In genomic region chr8:78890571-78890970, GRCm38 (mm10) we compare ENCODE assay signal across 28 mouse cellular contexts.
A peak's percentile ranks its signal among the peaks of the same experiment; 100 is the strongest.
DNase-seq lines count a peak whose midpoint lies in the region; ATAC-seq and TF ChIP-seq lines count a peak whose summit lies in the region.
"Had no signal": no experiment of that assay in that cellular context is flagged by ENCODE, and none has a peak within 500 bp of the region (broad histone marks: within the 10 kb centered on the region; RNA-seq: fewer than 3 reads in every experiment).

No protein-coding gene starts in this region.

- no peak for TF ChIP-seq CTCF in lung, embryonic 14.5 days (IDR thresholded peaks at IDR 0.05; ENCODE audit: low read depth)

- H3K36me3 ChIP-seq in lung, embryonic 14.5 days (ENCODE audit: insufficient read depth) = no peaks in the 10 kb centered on the region
- H3K36me3 ChIP-seq in megakaryocyte, embryonic 14.5 days (replicated peaks; ENCODE audit: low read length) = no peaks in the 10 kb centered on the region
- no peaks in the 10 kb centered on the region for H3K36me3 ChIP-seq in stomach, embryonic 15.5 days
- no peaks in the 10 kb centered on the region for H3K36me3 ChIP-seq in midbrain, embryonic 16.5 days (ENCODE audit: control insufficient read depth, insufficient read depth, low read length)
- H3K36me3 ChIP-seq: embryonic facial prominence, embryonic 10.5 days; embryonic facial prominence, embryonic 15.5 days; forebrain, embryonic 12.5 days; G1E; heart, embryonic 15.5 days; hindbrain, embryonic 13.5 days; limb, embryonic 10.5 days; limb, embryonic 15.5 days; liver, embryonic 13.5 days; midbrain, embryonic 10.5 days; midbrain, embryonic 15.5 days had no signal

- H3K27me3 ChIP-seq in lung, embryonic 14.5 days (ENCODE audit: insufficient read depth, low read length) = no peaks in the 10 kb centered on the region
- peaks cover 2% of the 10 kb centered on the region for H3K27me3 ChIP-seq in megakaryocyte, embryonic 14.5 days (replicated peaks)
- no peaks in the 10 kb centered on the region for H3K27me3 ChIP-seq in stomach, embryonic 15.5 days (replicated peaks)
- no peaks in the 10 kb centered on the region for H3K27me3 ChIP-seq in midbrain, embryonic 16.5 days (ENCODE audit: control insufficient read depth, insufficient read depth, low read depth, low read length)
- H3K27me3 ChIP-seq: embryonic facial prominence, embryonic 15.5 days; forebrain, embryonic 12.5 days; heart, embryonic 15.5 days; hindbrain, embryonic 13.5 days; limb, embryonic 15.5 days; liver, embryonic 13.5 days; midbrain, embryonic 15.5 days had no signal

- H3K4me3 ChIP-seq in lung, embryonic 14.5 days (ENCODE audit: low read depth, low read length) = no peak overlapping the region
- H3K4me3 ChIP-seq in megakaryocyte, embryonic 14.5 days (replicated peaks) = peak overlapping the region; percentile 16
- no peak overlapping the region for H3K4me3 ChIP-seq in stomach, embryonic 15.5 days (replicated peaks)
- H3K4me3 ChIP-seq in midbrain, embryonic 16.5 days (ENCODE audit: low read depth, low read length) = no peak overlapping the region
- H3K4me3 ChIP-seq: embryonic facial prominence, embryonic 10.5 days; embryonic facial prominence, embryonic 15.5 days; forebrain, embryonic 12.5 days; heart, embryonic 15.5 days; hindbrain, embryonic 13.5 days; limb, embryonic 10.5 days; limb, embryonic 15.5 days; liver, embryonic 13.5 days; midbrain, embryonic 10.5 days; midbrain, embryonic 15.5 days had no signal

- H3K9me3 ChIP-seq in lung, embryonic 14.5 days (ENCODE audit: low read depth, low read length) = no peaks in the 10 kb centered on the region
- no peaks in the 10 kb centered on the region for H3K9me3 ChIP-seq in megakaryocyte, embryonic 14.5 days
- H3K9me3 ChIP-seq in stomach, embryonic 15.5 days = no peaks in the 10 kb centered on the region
- no peaks in the 10 kb centered on the region for H3K9me3 ChIP-seq in midbrain, embryonic 16.5 days (replicated peaks; ENCODE audit: control insufficient read depth, low read length, poor library complexity, severe bottlenecking)
- H3K9me3 ChIP-seq: embryonic facial prominence, embryonic 10.5 days; embryonic facial prominence, embryonic 15.5 days; forebrain, embryonic 12.5 days; G1E; heart, embryonic 15.5 days; hindbrain, embryonic 13.5 days; limb, embryonic 10.5 days; limb, embryonic 15.5 days; liver, embryonic 13.5 days; midbrain, embryonic 10.5 days; midbrain, embryonic 15.5 days had no signal

- DNase-seq in heart, adult 11 months = peak; percentile 66
- no peak for DNase-seq in heart, adult 9 months (ENCODE audit: low spot score in 2 of 2)
- DNase-seq in lung, embryonic 14.5 days = peak; percentile 82
- DNase-seq in lung, postnatal 25 days (ENCODE audit: low spot score) = no peak
- DNase-seq: adrenal gland, postnatal 10 days; cerebellum, adult 18-20 months; forebrain, postnatal 0 days; kidney, adult 2 months; kidney, postnatal 36 days; liver, embryonic 13.5 days; thymus, postnatal 14 days had no signal

- no peak overlapping the region for H3K4me2 ChIP-seq in lung, embryonic 14.5 days
- H3K4me2 ChIP-seq in stomach, embryonic 15.5 days = no peak overlapping the region
- H3K4me2 ChIP-seq in midbrain, embryonic 16.5 days (ENCODE audit: low read length) = no peak overlapping the region
- H3K4me2 ChIP-seq: embryonic facial prominence, embryonic 15.5 days; forebrain, embryonic 12.5 days; heart, embryonic 15.5 days; hindbrain, embryonic 13.5 days; limb, embryonic 15.5 days; liver, embryonic 13.5 days; midbrain, embryonic 15.5 days had no signal

- H3K4me1 ChIP-seq in lung, embryonic 14.5 days (ENCODE audit: insufficient read depth) = no peaks in the 10 kb centered on the region
- H3K4me1 ChIP-seq in megakaryocyte, embryonic 14.5 days = 0 out of 2 replicates have a peak, but pooled peaks cover 5% of the 10 kb centered on the region
- H3K4me1 ChIP-seq in stomach, embryonic 15.5 days = no peaks in the 10 kb centered on the region
- H3K4me1 ChIP-seq in midbrain, embryonic 16.5 days (ENCODE audit: control insufficient read depth, insufficient read depth, low read length) = no peaks in the 10 kb centered on the region
- H3K4me1 ChIP-seq: embryonic facial prominence, embryonic 10.5 days; embryonic facial prominence, embryonic 15.5 days; forebrain, embryonic 12.5 days; heart, embryonic 15.5 days; hindbrain, embryonic 13.5 days; limb, embryonic 15.5 days; liver, embryonic 13.5 days; midbrain, embryonic 10.5 days; midbrain, embryonic 15.5 days had no signal

- no peak overlapping the region for H3K27ac ChIP-seq in lung, embryonic 14.5 days (ENCODE audit: low read depth)
- no peak overlapping the region for H3K27ac ChIP-seq in stomach, embryonic 15.5 days
- no peak overlapping the region for H3K27ac ChIP-seq in midbrain, embryonic 16.5 days (ENCODE audit: low read length)
- H3K27ac ChIP-seq: embryonic facial prominence, embryonic 10.5 days; embryonic facial prominence, embryonic 15.5 days; forebrain, embryonic 12.5 days; heart, embryonic 15.5 days; hindbrain, embryonic 13.5 days; limb, embryonic 10.5 days; limb, embryonic 15.5 days; liver, embryonic 13.5 days; macrophage; midbrain, embryonic 10.5 days; midbrain, embryonic 15.5 days had no signal

- no peak overlapping the region for H3K9ac ChIP-seq in lung, embryonic 14.5 days
- H3K9ac ChIP-seq in stomach, embryonic 15.5 days = no peak overlapping the region
- H3K9ac ChIP-seq in midbrain, embryonic 16.5 days (ENCODE audit: low read depth, low read length) = no peak overlapping the region
- H3K9ac ChIP-seq: embryonic facial prominence, embryonic 15.5 days; forebrain, embryonic 12.5 days; forebrain, postnatal 0 days; heart, embryonic 15.5 days; hindbrain, embryonic 13.5 days; limb, embryonic 15.5 days; liver, embryonic 13.5 days; midbrain, embryonic 15.5 days had no signal

- peak; percentile 71; the same call in 1 of the 2 replicates for ATAC-seq in lung, embryonic 14.5 days (ENCODE audit: insufficient read depth)
- no peak for ATAC-seq in megakaryocyte, adult 5-6 weeks (ENCODE audit: poor library complexity, severe bottlenecking)
- ATAC-seq in stomach, embryonic 15.5 days (ENCODE audit: insufficient read depth, low FRiP score, low read depth) = peak; percentile 56
- no peak for ATAC-seq in midbrain, embryonic 16.5 days
- ATAC-seq: forebrain, postnatal 0 days; inflammation-experienced regulatory T-cells, adult 6 months; midbrain, embryonic 15.5 days; Patski had no signal

- WGBS in lung, embryonic 14.5 days = 35% methylated on average over 4 of the region's 4 CpGs
- 46% methylated on average over 4 of the region's 4 CpGs for WGBS in stomach, embryonic 15.5 days
- 80% methylated on average over 4 of the region's 4 CpGs for WGBS in midbrain, embryonic 16.5 days

Comparison
In these comparisons a context has a peak if more than half of its experiments do, and no peak if none do; other contexts are left out.
1. DNase-seq: peak in heart, adult 11 months (single experiment) and lung, embryonic 14.5 days (single experiment); none in heart, adult 9 months (0 of 2) and lung, postnatal 25 days (single experiment).
2. ATAC-seq: peak in lung, embryonic 14.5 days (single experiment) and stomach, embryonic 15.5 days (single experiment); none in megakaryocyte, adult 5-6 weeks (single experiment) and midbrain, embryonic 16.5 days (single experiment).